Mouse (Mus musculus) frontal cortex, postnatal 14 days (tissue): ENCODE results near the gene Iqsec1.

ENCODE experiments used
- DNase-seq, 2 experiments: peaks; one replicate each; pipeline ENCODE4 v3.0.0; 2022; ENCODE audit warnings: low spot score in 2 of 2

The Iqsec1 gene

DNA sequence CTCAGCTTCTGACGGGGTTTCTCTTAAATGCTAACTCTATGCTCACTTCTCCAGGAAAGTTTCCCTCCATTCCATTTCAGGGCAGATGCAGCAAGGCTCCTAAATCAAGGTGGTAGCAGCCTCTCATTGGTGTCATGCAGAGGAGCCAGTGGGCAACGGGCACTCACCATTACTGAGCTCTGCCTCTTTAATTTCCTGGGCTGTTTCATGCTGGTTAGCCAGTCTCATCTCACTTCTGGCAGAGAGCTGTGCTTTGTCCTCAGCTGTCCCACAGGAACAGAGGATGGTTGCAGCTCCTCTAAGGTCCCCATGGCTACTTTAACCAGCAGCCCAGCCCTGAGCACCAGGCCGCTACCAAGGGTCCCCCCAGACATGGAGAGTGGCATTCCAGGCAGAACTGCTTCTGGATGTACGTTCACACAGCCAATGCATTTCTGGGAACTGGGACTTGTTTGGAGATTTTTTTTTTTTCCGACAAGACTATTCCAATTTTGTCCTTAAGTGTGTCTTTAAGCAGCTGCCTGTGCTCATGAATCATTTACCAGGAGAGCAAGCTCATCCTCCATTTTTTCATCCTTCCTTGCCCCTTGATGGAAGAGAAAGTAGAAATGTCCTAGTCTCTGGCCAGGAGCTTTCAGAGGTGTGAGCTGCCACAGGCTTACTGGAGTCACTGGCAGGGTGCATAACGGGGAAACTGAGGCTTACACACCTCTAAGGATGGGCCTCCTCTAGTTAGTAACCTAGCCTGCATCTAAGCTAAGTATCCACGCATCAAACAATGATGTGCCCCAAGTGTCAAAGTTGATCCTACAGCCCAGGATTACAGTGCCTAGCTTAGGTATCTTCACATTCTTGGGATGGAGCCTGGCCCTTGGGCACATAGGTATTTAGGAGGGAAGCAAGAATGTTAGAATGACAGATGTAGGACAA, 98.9 kb downstream of the Iqsec1 start:
- DNase-seq, result no peak

DNA sequence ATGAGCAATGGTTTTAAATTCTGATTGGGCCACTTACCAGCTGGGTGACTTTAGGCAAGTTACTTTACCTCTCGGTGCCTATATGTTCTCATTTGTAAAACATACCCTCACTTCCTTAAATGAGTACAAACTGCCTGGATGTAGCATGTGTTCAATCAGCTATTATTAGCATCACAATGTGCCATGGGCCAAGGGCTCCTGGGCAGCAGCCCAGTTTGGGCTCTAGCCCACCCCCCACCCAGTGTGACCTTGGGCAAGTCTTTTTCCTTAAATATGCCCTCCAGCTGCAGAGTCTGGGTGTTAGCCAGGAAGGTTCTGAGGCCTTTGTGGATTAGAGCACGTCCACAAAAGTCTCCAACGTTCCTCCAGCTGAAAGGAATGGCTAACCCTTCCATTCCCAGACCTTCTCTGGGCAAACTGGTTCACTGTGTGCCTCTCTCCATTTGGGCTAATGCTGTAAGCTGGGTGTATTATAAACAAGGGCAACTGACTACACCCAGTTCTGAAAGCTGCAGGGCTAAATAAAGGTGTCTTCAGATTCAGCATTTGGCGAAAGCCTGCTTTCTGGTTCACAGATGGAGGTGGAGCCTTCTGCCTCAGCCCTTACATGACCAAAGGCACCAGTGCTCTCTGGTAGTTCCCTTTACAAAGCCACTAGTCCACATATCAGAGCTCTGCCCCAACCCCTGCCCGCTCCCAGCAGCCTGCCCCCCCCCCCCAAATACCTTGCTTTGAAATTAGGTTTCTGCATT, 101.3 kb downstream of the Iqsec1 start:
- no peak for DNase-seq

DNA sequence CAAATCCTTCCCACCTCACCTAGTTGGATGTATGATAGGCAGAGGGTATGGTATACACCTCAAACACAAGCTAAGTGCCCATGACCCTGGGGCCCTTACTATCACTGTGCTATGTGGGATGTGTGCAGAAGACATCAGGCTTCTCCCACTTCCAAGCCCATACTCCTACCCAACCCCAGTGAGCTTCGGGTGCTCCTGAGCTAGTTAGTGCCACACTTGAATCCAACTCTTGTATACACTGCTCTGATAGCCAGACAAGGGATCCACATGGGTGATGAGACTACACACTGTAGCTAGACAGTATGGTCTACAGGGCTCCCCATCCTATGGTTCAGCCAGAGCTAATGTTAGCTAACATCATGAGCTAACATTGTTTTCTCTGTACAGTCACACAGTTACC, 102.9 kb downstream of the Iqsec1 start:
- DNase-seq, result no peak

DNA sequence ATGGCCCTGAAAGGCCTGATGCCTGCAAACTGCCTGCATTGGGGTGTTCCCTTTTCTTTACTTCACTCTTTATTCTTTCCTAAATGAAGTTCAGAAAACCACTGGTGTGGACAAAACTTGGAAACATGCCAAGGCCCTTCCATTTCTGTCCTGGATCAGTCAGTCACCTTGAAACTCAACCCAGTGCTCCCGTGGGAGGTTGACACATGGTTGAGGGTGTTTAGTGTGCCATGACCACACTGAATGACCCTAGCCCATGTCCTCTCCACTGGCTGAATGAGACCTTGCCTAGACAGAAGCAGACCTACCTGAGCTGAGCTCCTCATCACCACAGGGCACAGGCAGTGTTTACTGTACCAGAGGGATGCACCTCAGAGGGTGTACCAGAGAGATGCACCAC, 103.9 kb downstream of the Iqsec1 start:
- no peak for DNase-seq

DNA sequence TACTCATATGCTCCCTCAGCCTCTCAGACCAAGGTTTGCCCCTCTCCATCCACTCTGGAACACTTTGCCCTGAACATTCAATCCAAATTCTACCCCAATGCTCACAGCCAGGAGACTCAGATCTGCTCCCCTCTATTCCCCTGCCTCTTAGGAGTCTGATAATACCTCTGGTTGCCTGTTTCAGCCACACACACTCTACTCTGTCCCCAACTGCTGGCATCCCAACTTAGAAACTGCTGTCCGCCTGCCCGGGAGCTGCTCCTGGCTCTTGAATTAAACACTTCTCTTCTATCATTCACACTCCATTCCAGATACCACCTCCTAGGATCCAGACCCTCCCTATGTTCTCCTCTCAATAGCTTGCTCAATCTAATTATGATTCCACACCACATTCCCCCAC, 107.5 kb downstream of the Iqsec1 start:
- DNase-seq, result no peak

- no peak for DNase-seq
Measured at GRCm38 (mm10) chr6:90880404-90880803, 108.1 kb downstream of the Iqsec1 start.

DNA sequence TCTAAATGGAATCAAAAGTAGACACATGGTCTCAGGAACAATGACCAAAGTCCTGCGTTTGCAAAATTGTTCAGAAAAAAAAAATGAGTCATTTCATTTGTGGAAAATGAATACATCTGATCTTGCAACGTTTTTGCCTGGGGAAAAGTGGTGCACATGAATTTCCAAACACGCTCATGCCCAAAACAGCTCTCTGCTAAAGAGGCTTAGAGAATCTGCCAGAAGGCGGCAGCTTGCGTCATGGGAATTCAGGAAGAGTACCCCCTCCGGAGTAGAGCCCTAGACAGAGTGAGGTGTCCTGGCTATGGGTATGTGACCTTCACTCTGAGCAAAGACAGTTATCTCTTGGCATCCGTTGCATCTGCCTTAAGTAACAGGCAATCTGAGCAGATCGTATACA, 116.9 kb downstream of the Iqsec1 start:
- DNase-seq, result peak; percentile 29 to 38

- DNase-seq, result no peak
Measured at GRCm38 (mm10) chr6:90868033-90868432, 120.5 kb downstream of the Iqsec1 start.

DNA sequence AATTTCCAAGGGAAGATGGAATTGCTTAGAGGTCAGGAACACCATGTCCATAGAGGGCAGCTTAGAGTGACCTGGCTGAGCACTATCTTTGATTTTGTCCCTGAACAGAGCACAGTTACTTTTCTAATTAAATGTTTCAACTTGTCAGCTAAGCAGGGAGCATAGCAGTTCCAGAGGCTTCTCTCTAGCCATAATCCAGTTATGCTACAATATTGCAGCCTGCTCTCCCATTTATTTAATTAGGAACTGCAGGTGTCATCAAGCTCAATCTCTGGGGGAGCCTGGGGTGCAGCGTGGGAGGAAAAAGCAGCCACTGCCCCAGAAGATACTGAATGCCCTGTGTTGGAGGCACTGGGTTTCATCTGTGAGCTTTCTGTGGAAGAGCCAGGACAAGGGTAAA, 127.1 kb downstream of the Iqsec1 start:
- DNase-seq, result no peak

DNA sequence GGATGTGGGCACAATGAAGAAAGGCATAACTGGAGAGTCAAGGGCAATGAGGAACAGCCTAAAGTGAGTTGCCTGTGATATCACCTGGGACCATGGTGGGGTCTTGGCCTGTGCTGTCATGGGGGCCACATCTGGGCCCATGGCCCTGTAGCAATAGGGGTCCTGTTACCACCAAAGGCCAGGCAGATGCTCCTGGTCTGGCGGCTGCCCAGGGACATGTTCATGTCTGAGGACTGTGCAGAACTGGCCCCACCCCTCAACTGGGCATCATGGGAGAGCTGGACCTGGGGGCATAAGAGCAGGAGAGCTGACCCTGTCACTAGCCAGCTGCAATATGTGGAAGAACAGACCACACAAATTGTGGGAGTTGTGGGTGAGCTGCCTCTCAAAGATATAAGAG, 130.6 kb downstream of the Iqsec1 start:
- no peak for DNase-seq

- no peak for DNase-seq
Measured at GRCm38 (mm10) chr6:90852360-90852759, 136.1 kb downstream of the Iqsec1 start.

- no peak for DNase-seq
Measured at GRCm38 (mm10) chr6:90848068-90848467, 140.4 kb downstream of the Iqsec1 start.

DNA sequence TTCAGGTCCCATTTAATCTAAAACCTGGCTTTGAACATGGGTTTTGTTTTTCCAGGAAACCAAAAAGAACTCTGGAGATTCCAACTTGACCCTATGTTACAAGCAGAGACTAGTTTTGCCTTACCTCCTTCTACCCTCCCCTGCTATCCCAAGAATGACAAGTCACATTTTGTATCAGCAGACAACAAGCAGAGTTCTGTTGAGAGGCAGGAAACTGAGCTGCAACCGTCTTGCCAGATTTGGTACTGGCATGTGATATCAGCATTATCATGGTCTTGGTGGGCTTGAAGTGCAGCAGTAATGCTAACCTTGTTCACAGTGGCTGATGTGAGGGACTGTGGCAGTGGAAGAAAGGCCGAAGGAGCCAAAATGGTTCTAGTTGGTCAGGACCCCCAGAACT, 141.0 kb downstream of the Iqsec1 start:
- no peak for DNase-seq

GRCm38 (mm10) chr6:90839972-90840371, 148.5 kb downstream of the Iqsec1 start:
- no peak for DNase-seq

GRCm38 (mm10) chr6:90836749-90837148, 151.7 kb downstream of the Iqsec1 start:
- no peak for DNase-seq

DNA sequence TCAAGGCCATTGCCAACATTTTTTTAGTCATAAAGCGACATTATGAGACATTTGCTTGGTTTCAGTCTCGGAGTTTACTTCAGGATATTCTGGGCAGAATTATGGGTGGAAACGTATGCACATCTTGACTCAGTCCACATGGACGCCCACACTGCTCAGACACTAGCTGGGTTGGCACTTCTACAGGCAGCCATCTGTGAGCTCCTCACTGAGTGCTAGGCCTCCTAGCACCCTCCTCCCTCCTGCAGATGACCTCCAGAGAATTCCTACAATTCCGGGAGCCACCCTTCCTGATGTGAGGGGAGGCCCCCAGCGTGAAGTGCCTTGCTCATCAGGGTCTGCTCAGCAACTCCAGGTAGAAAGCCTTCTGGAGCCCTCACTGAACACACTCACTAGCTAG, 158.9 kb downstream of the Iqsec1 start:
- DNase-seq, result peak; percentile 56 to 64

DNA sequence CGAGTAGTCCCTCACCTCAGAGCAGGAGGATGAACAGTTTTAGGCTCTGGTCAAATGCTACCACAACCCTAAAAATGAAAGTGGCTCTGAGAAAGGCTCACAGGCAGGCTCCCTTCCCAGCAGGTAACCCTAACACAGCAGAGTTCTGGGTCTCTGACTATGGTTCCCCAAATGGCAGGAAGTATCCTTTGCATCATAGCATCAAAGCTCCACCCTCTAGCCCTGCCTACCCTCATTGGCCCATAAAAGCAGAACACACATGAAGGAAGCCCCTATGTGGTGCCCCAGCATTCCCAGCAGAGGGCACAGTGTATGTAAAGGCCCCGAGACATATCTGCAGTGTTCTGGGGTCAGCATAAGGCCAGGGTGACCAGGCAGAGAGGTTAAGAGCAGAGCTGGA, 163.4 kb downstream of the Iqsec1 start:
- no peak for DNase-seq

- DNase-seq, result no peak
Measured at GRCm38 (mm10) chr6:90823322-90823721, 165.2 kb downstream of the Iqsec1 start.

GRCm38 (mm10) chr6:90821916-90822602, 166.4 kb downstream of the Iqsec1 start:
- DNase-seq, result no peak

GRCm38 (mm10) chr6:90819880-90820279, 168.6 kb downstream of the Iqsec1 start:
- no peak for DNase-seq

DNA sequence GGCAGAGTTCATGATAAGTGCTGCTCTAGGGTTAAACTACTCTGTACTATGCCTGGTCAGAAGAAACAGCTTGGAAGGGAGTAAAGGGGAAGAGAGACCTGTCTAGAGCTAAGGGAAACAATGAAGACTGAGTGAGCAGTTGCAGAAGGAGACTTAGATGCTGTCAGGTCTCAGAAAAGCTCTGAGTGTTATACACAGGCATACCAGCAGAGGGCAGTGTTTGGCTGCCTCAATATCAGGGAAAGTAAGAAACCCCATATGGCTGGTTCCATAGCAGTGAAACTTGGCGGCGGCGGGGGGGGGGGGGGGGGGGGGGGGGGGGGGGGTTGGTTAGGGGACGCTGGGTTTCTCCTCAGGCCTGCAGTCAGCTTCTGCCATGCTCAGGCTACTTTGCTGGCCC, 169.5 kb downstream of the Iqsec1 start:
- peak in 1 of 2 experiments; percentile 73 for DNase-seq

GRCm38 (mm10) chr6:90816551-90816950, 171.9 kb downstream of the Iqsec1 start:
- no peak for DNase-seq
